Mouse (Mus musculus): ENCODE data around the gene Minos1. TPM values are rescaled to one million over a fixed set of nuclear protein-coding genes. Genes with fewer than 3 reads are reported as not detected.

Minos1 gene
- 342 and 378 TPM in 2 replicates for polyA plus RNA-seq (2015; fragmentation: Nextera tagmentation; extraction: Ambion mirVana)

GRCm38 (mm10) chr4:139130701-139131549 is at the start of gene Minos1:
Gene Minos1 (minus strand): TSS chr4:139131113.
- peak within 1 kb of the TSS; percentile 94 for H3K9ac ChIP-seq (ENCODE audit: low read depth, low read length)
- WGBS, result under 1% methylated on average over 45 of the region's 63 CpGs
- no peaks in the 10 kb centered on the region for H3K9me3 ChIP-seq (ENCODE audit: control insufficient read depth, low read length)
- H3K4me1 ChIP-seq (ENCODE audit: control insufficient read depth, insufficient read depth, low read depth, low read length), result peaks cover 12% of the 10 kb centered on the region
- H3K36me3 ChIP-seq (ENCODE audit: control insufficient read depth, insufficient read depth, low read length), result 0 out of 2 replicates have a peak, but pooled peaks cover 2% of the 10 kb centered on the region
- peak; percentile 99 for ATAC-seq
- H3K4me3 ChIP-seq (ENCODE audit: low read length), result peak within 1 kb of the TSS; percentile 98
- H3K27ac ChIP-seq (ENCODE audit: low read depth, low read length), result peak within 1 kb of the TSS; percentile 93
- no peaks in the 10 kb centered on the region for H3K27me3 ChIP-seq (replicated peaks; ENCODE audit: control insufficient read depth, insufficient read depth, low read length)
- peak within 1 kb of the TSS; percentile 93 for H3K4me2 ChIP-seq (ENCODE audit: low read length)

- Histone ChIP-seq H3K27ac (ENCODE audit: low read depth, low read length) (no peak overlapping the region), H3K36me3 (ENCODE audit: control insufficient read depth, insufficient read depth, low read length) (no peaks in the 10 kb centered on the region), H3K9me3 (ENCODE audit: control insufficient read depth, low read length) (peaks cover 2% of the 10 kb centered on the region), H3K9ac (ENCODE audit: low read depth, low read length) (no peak overlapping the region), H3K4me2 (ENCODE audit: low read length) (no peak overlapping the region), H3K4me3 (ENCODE audit: low read length) (no peak overlapping the region), H3K27me3 (replicated peaks; ENCODE audit: control insufficient read depth, insufficient read depth, low read length) (no peaks in the 10 kb centered on the region), H3K4me1 (ENCODE audit: control insufficient read depth, insufficient read depth, low read depth, low read length) (no peaks in the 10 kb centered on the region)
- 89% methylated on average over 17 of the region's 17 CpGs for WGBS
- no peak for ATAC-seq
Measured at GRCm38 (mm10) chr4:139179731-139180625, 49.1 kb upstream of the Minos1 start.

- no peak overlapping the region for H3K9ac ChIP-seq (ENCODE audit: low read depth, low read length)
- ATAC-seq, result no peak
- no peaks in the 10 kb centered on the region for H3K27me3 ChIP-seq (replicated peaks; ENCODE audit: control insufficient read depth, insufficient read depth, low read length)
- WGBS, result 73% methylated on average over 2 of the region's 2 CpGs
- H3K4me1 ChIP-seq (ENCODE audit: control insufficient read depth, insufficient read depth, low read depth, low read length), result no peaks in the 10 kb centered on the region
- H3K9me3 ChIP-seq (ENCODE audit: control insufficient read depth, low read length), result peaks cover 2% of the 10 kb centered on the region
- no peaks in the 10 kb centered on the region for H3K36me3 ChIP-seq (ENCODE audit: control insufficient read depth, insufficient read depth, low read length)
- H3K4me3 ChIP-seq (ENCODE audit: low read length), result no peak overlapping the region
- H3K4me2 ChIP-seq (ENCODE audit: low read length), result no peak overlapping the region
- H3K27ac ChIP-seq (ENCODE audit: low read depth, low read length), result no peak overlapping the region
Measured at GRCm38 (mm10) chr4:139179218-139179617, 48.3 kb upstream of the Minos1 start.

GRCm38 (mm10) chr4:139178377-139178776 is 47.5 kb upstream of the Minos1 start:
- no peak overlapping the region for H3K4me3 ChIP-seq (ENCODE audit: low read length)
- H3K4me1 ChIP-seq (ENCODE audit: control insufficient read depth, insufficient read depth, low read depth, low read length), result no peaks in the 10 kb centered on the region
- H3K27me3 ChIP-seq (replicated peaks; ENCODE audit: control insufficient read depth, insufficient read depth, low read length), result no peaks in the 10 kb centered on the region
- H3K9me3 ChIP-seq (ENCODE audit: control insufficient read depth, low read length), result peaks cover 2% of the 10 kb centered on the region
- ATAC-seq, result no peak
- no peak overlapping the region for H3K4me2 ChIP-seq (ENCODE audit: low read length)
- 93% methylated on average over 10 of the region's 11 CpGs for WGBS
- no peak overlapping the region for H3K9ac ChIP-seq (ENCODE audit: low read depth, low read length)
- no peak overlapping the region for H3K27ac ChIP-seq (ENCODE audit: low read depth, low read length)
- H3K36me3 ChIP-seq (ENCODE audit: control insufficient read depth, insufficient read depth, low read length), result no peaks in the 10 kb centered on the region

GRCm38 (mm10) chr4:139177921-139178320 is 47.0 kb upstream of the Minos1 start:
- Histone ChIP-seq H3K4me3 (ENCODE audit: low read length) (no peak overlapping the region), H3K27ac (ENCODE audit: low read depth, low read length) (no peak overlapping the region), H3K9ac (ENCODE audit: low read depth, low read length) (no peak overlapping the region), H3K4me2 (ENCODE audit: low read length) (no peak overlapping the region), H3K4me1 (ENCODE audit: control insufficient read depth, insufficient read depth, low read depth, low read length) (no peaks in the 10 kb centered on the region), H3K9me3 (ENCODE audit: control insufficient read depth, low read length) (peaks cover 2% of the 10 kb centered on the region), H3K36me3 (ENCODE audit: control insufficient read depth, insufficient read depth, low read length) (no peaks in the 10 kb centered on the region), H3K27me3 (replicated peaks; ENCODE audit: control insufficient read depth, insufficient read depth, low read length) (no peaks in the 10 kb centered on the region)
- ATAC-seq, result no peak
- WGBS, result 95% methylated on average over 3 of the region's 3 CpGs

- H3K4me2 ChIP-seq (ENCODE audit: low read length), result no peak overlapping the region
- H3K27ac ChIP-seq (ENCODE audit: low read depth, low read length), result no peak overlapping the region
- H3K36me3 ChIP-seq (ENCODE audit: control insufficient read depth, insufficient read depth, low read length), result no peaks in the 10 kb centered on the region
- ATAC-seq, result no peak
- H3K27me3 ChIP-seq (replicated peaks; ENCODE audit: control insufficient read depth, insufficient read depth, low read length), result no peaks in the 10 kb centered on the region
- H3K4me3 ChIP-seq (ENCODE audit: low read length), result no peak overlapping the region
- H3K9ac ChIP-seq (ENCODE audit: low read depth, low read length), result no peak overlapping the region
- H3K4me1 ChIP-seq (ENCODE audit: control insufficient read depth, insufficient read depth, low read depth, low read length), result no peaks in the 10 kb centered on the region
- 75% methylated on average over 6 of the region's 6 CpGs for WGBS
- H3K9me3 ChIP-seq (ENCODE audit: control insufficient read depth, low read length), result peaks cover 2% of the 10 kb centered on the region
Measured at GRCm38 (mm10) chr4:139176023-139176422, 45.1 kb upstream of the Minos1 start.

GRCm38 (mm10) chr4:139175061-139175971 is 44.4 kb upstream of the Minos1 start:
- H3K27me3 ChIP-seq (replicated peaks; ENCODE audit: control insufficient read depth, insufficient read depth, low read length), result no peaks in the 10 kb centered on the region
- no peaks in the 10 kb centered on the region for H3K4me1 ChIP-seq (ENCODE audit: control insufficient read depth, insufficient read depth, low read depth, low read length)
- ATAC-seq, result no peak
- no peak overlapping the region for H3K4me3 ChIP-seq (ENCODE audit: low read length)
- H3K9ac ChIP-seq (ENCODE audit: low read depth, low read length), result no peak overlapping the region
- peaks cover 2% of the 10 kb centered on the region for H3K9me3 ChIP-seq (ENCODE audit: control insufficient read depth, low read length)
- no peak overlapping the region for H3K27ac ChIP-seq (ENCODE audit: low read depth, low read length)
- WGBS, result 50% methylated on average over 20 of the region's 20 CpGs
- H3K36me3 ChIP-seq (ENCODE audit: control insufficient read depth, insufficient read depth, low read length), result no peaks in the 10 kb centered on the region
- H3K4me2 ChIP-seq (ENCODE audit: low read length), result no peak overlapping the region

- 62% methylated on average over 12 of the region's 12 CpGs for whole genome bisulfite sequencing
- no peaks in the 10 kb centered on the region for H3K36me3 ChIP-seq (ENCODE audit: control insufficient read depth, insufficient read depth, low read length)
- H3K9me3 ChIP-seq (ENCODE audit: control insufficient read depth, low read length), result no peaks in the 10 kb centered on the region
- H3K4me3 ChIP-seq (ENCODE audit: low read length), result no peak overlapping the region
- no peak overlapping the region for H3K9ac ChIP-seq (ENCODE audit: low read depth, low read length)
- no peak for ATAC-seq
- no peak overlapping the region for H3K27ac ChIP-seq (ENCODE audit: low read depth, low read length)
- H3K4me2 ChIP-seq (ENCODE audit: low read length), result no peak overlapping the region
- H3K4me1 ChIP-seq (ENCODE audit: control insufficient read depth, insufficient read depth, low read depth, low read length), result no peaks in the 10 kb centered on the region
- H3K27me3 ChIP-seq (replicated peaks; ENCODE audit: control insufficient read depth, insufficient read depth, low read length), result no peaks in the 10 kb centered on the region
Measured at GRCm38 (mm10) chr4:139169748-139170279, 38.9 kb upstream of the Minos1 start.

All from hindbrain, embryonic 16.5 days (tissue).